Mouse (Mus musculus) layer of hippocampus, adult 9-11 months (tissue): ENCODE results near the gene Smarca4.
A peak's percentile ranks its signal among the peaks of the same experiment; 100 is the strongest.

Experiments
- DNase-seq: peaks from one replicate; pipeline ENCODE4 v3.0.0; 2022

The Smarca4 gene

GRCm38 (mm10) chr9:21601722-21602399 is 14.1 kb upstream of the Smarca4 start:
- DNase-seq, result peak; percentile 36

- DNase-seq, result no peak
Observed at GRCm38 (mm10) chr9:21604119-21604518, 11.8 kb upstream of the Smarca4 start.

- DNase-seq, result no peak
Observed at GRCm38 (mm10) chr9:21605865-21606264, 10.1 kb upstream of the Smarca4 start.

GRCm38 (mm10) chr9:21606648-21607047 is 9.3 kb upstream of the Smarca4 start:
- no peak for DNase-seq

- no peak for DNase-seq
Observed at GRCm38 (mm10) chr9:21609861-21610260, 6.1 kb upstream of the Smarca4 start.

- no peak for DNase-seq
Observed at GRCm38 (mm10) chr9:21614864-21615616, 929 bp upstream of the Smarca4 start.

- DNase-seq, result peak; percentile 86
Observed at GRCm38 (mm10) chr9:21616232-21616781, 338 bp downstream of the Smarca4 start.

- no peak for DNase-seq
Observed at GRCm38 (mm10) chr9:21617066-21617465, 1.1 kb downstream of the Smarca4 start.

GRCm38 (mm10) chr9:21620229-21620628 is 4.3 kb downstream of the Smarca4 start:
- DNase-seq, result no peak

- no peak for DNase-seq
Observed at GRCm38 (mm10) chr9:21622676-21623075, 6.7 kb downstream of the Smarca4 start.

- DNase-seq, result no peak
Observed at GRCm38 (mm10) chr9:21625342-21626339, 9.7 kb downstream of the Smarca4 start.

GRCm38 (mm10) chr9:21626571-21626970 is 10.6 kb downstream of the Smarca4 start:
- no peak for DNase-seq

GRCm38 (mm10) chr9:21627145-21627795 is 11.3 kb downstream of the Smarca4 start:
- no peak for DNase-seq

- DNase-seq, result peak; percentile 45
Observed at GRCm38 (mm10) chr9:21630673-21631072, 14.7 kb downstream of the Smarca4 start.

GRCm38 (mm10) chr9:21633106-21633505 is 17.1 kb downstream of the Smarca4 start:
- no peak for DNase-seq

- no peak for DNase-seq
Observed at GRCm38 (mm10) chr9:21635639-21636038, 19.7 kb downstream of the Smarca4 start.

GRCm38 (mm10) chr9:21639031-21639430 is 23.1 kb downstream of the Smarca4 start:
- DNase-seq, result no peak

GRCm38 (mm10) chr9:21646366-21646765 is 30.4 kb downstream of the Smarca4 start:
- no peak for DNase-seq

- DNase-seq, result no peak
Observed at GRCm38 (mm10) chr9:21647721-21648120, 31.8 kb downstream of the Smarca4 start.

GRCm38 (mm10) chr9:21652263-21652662 is 36.3 kb downstream of the Smarca4 start:
- DNase-seq, result no peak

GRCm38 (mm10) chr9:21653253-21653652 is 37.3 kb downstream of the Smarca4 start:
- no peak for DNase-seq

- DNase-seq, result peak; percentile 79
Observed at GRCm38 (mm10) chr9:21662034-21662433, 46.1 kb downstream of the Smarca4 start.
